Mouse (Mus musculus): Measurements from ENCODE around the gene Gm5935.
"Not testable (repeated sequence)": the region's sequence is repeated elsewhere in the genome, so short reads cannot be mapped to it uniquely, and the experiment has no call there.

Gene Gm5935

DNA sequence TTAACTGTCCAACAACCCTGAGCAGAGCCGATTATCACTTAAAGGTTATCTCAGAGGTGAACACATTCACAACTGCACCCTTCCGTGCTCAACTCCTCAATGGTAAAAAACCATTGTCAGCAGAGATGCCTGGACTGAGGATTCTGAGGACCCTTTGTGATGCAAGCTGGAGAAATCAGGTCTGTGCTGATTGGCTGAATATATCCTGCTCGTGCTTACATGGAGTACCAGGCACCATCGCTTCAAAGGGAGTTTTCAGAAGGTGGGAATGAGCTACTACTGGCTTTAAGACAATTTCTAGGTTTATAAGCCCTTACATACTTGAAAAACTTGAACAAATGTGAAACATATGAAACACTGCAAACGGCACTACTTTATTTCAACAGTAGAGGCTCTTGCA lies at the start of gene Gm5935:
Gm5935 (minus strand) TSS at position 101 of the 400 bp plus-strand sequence.
- DNase-seq (ENCODE audit: low read depth in 1 of 2, low spot score in 2 of 2) = not testable (repeated sequence)
